Mouse (Mus musculus) ovary, adult 10 weeks (tissue): Measurements from ENCODE around the gene Olfr512. TPM values are rescaled to one million over a fixed set of nuclear protein-coding genes. Genes with fewer than 3 reads are reported as not detected.

Experiments used
- polyA plus RNA-seq: library from polyadenylated mRNA; stranded (reverse); fragments of 350-450 nt; fragmentation: Illumina TruSeq; extraction: RNeasy Lipid Tissue Mini Kit (QIAGEN cat#74804); gene quantifications from one replicate; pipeline ENCODE4 v1.2.3, GENCODE M21; 2014

Olfr512 gene
- not detected for polyA plus RNA-seq

GRCm38 (mm10) chr7:108713020-108713419, at the start of gene Olfr512:
TSS of gene Olfr512 (plus strand) at chr7:108713320.

GRCm38 (mm10) chr7:108666118-108666517, 47.0 kb upstream of the Olfr512 start, which contains the start of gene Olfr510:
TSS of gene Olfr510 (plus strand) at chr7:108666418.

GRCm38 (mm10) chr7:108750673-108751072, 37.6 kb downstream of the Olfr512 start, which contains the start of gene Olfr513:
TSS of gene Olfr513 (plus strand) at chr7:108750973.

Other genes with a start within 250 kb of the Olfr512 start
- gene Olfr498, start 248.0 kb upstream of the Olfr512 start, polyA plus RNA-seq, result not detected
- gene Olfr502, start 188.3 kb upstream of the Olfr512 start, polyA plus RNA-seq, result not detected
- not detected for gene Olfr503, start 168.8 kb upstream of the Olfr512 start, polyA plus RNA-seq
- gene Olfr504, start 147.5 kb upstream of the Olfr512 start, polyA plus RNA-seq, result not detected
- gene Olfr506, start 102.5 kb upstream of the Olfr512 start, polyA plus RNA-seq, result not detected
- not detected for gene Olfr507, start 91.5 kb upstream of the Olfr512 start, polyA plus RNA-seq
- gene Olfr508, start 83.3 kb upstream of the Olfr512 start, polyA plus RNA-seq, result not detected
- gene Olfr509, start 61.4 kb upstream of the Olfr512 start, polyA plus RNA-seq, result not detected
- not detected for gene Olfr510, start 46.9 kb upstream of the Olfr512 start, polyA plus RNA-seq
- gene Olfr513, start 37.7 kb downstream of the Olfr512 start, polyA plus RNA-seq, result not detected
- gene Olfr514, start 112.7 kb downstream of the Olfr512 start, polyA plus RNA-seq, result not detected
- gene Olfr516, start 137.2 kb downstream of the Olfr512 start, polyA plus RNA-seq, result not detected
- gene Olfr517, start 159.1 kb downstream of the Olfr512 start, polyA plus RNA-seq, result not detected
- gene Olfr518, start 171.7 kb downstream of the Olfr512 start, polyA plus RNA-seq, result not detected
- gene Olfr519, start 181.1 kb downstream of the Olfr512 start, polyA plus RNA-seq, result not detected
- gene Nlrp10, start 216.9 kb downstream of the Olfr512 start, polyA plus RNA-seq, result 14.1 TPM
- gene Eif3f, start 221.1 kb downstream of the Olfr512 start, polyA plus RNA-seq, result 67.3 TPM
- 1.1 TPM for gene Tub, start 237.0 kb downstream of the Olfr512 start, polyA plus RNA-seq